Mouse (Mus musculus): ENCODE measurements around the gene Mcemp1.

- no peak for TF ChIP-seq POLR2A (IDR thresholded peaks at IDR 0.05; ENCODE audit: insufficient read depth, low read depth, low read length)
- no peak for TF ChIP-seq CTCF (IDR thresholded peaks at IDR 0.05; ENCODE audit: insufficient read depth, low read depth, low read length)
These were observed 1.1 kb upstream of the Mcemp1 start for GRCm38 (mm10) chr8:3664405-3664804.
